Comparison of ENCODE assay signal across 8 mouse cellular contexts in the genomic region with DNA sequence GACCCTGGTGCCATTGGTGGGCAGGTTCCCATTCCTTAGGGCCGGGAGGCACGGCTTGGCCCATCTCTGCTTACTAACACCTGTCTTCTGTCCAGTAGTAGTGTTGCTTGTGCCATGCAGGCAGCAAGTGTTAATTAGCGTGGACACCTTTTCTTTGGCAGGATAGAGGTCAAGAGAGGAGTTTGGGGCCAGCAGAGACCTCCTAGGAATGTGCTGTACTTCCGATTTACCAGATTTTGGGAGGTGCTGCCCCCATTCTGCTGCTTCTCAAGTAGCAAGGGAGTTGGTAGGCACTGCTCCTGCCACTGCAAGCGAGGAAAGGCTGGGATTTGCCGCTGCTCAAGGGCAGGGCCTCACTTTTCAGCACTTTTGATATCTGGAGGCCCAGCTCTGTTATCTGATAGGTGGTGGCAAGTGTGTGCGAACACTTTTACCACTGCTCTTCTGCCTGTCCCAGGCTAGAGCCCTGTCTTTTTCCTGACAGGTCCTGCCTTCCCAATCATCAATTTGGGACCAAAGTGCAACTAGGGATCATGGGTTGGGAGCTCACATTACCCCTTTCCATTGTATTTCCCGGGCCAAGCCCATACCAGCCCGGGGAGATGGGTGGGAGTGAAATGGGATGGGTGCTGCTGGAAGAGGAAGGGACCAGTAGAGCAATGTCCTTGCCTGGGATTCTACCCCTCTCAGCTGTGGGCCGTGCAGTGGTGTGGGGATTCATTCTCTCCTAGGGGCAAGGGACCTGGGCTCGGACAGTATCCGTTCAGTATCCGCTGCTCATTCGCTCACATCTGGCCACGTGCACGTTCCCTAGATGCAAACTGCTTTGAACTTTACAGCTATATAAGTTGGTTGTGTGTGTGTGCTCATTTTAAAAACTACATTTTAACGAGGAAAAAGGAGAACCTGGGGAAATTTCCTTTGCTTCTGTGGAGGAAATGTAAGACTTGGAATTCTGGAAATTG. TPM values are rescaled to one million over a fixed set of nuclear protein-coding genes. Genes with fewer than 3 reads are reported as not detected.
DNase-seq lines count a peak whose midpoint lies in the region; ATAC-seq lines count a peak whose summit lies in the region.

No protein-coding gene starts in this region.

- H3K27ac ChIP-seq in forebrain, embryonic 13.5 days: peak overlapping the region; percentile 61
- H3K27ac ChIP-seq in limb, embryonic 15.5 days: peak overlapping the region; percentile 85
- H3K27ac ChIP-seq in stomach, embryonic 14.5 days (ENCODE audit: low read length): peak overlapping the region; percentile 76; the same call in 1 of the 2 replicates

- H3K9me3 ChIP-seq in megakaryocyte, embryonic 14.5 days: no peaks in the 10 kb centered on the region
- no peaks in the 10 kb centered on the region for H3K9me3 ChIP-seq in forebrain, embryonic 13.5 days (replicated peaks)
- no peaks in the 10 kb centered on the region for H3K9me3 ChIP-seq in limb, embryonic 15.5 days
- no peaks in the 10 kb centered on the region for H3K9me3 ChIP-seq in stomach, embryonic 14.5 days (ENCODE audit: control insufficient read depth, low read depth, low read length)

- H3K27me3 ChIP-seq in megakaryocyte, embryonic 14.5 days (replicated peaks): no peaks in the 10 kb centered on the region
- H3K27me3 ChIP-seq in forebrain, embryonic 13.5 days: no peaks in the 10 kb centered on the region
- H3K27me3 ChIP-seq in limb, embryonic 15.5 days: no peaks in the 10 kb centered on the region
- no peaks in the 10 kb centered on the region for H3K27me3 ChIP-seq in stomach, embryonic 14.5 days (ENCODE audit: control insufficient read depth, insufficient read depth, low read length)

- peak overlapping the region; percentile 99 for H3K4me3 ChIP-seq in megakaryocyte, embryonic 14.5 days (replicated peaks)
- H3K4me3 ChIP-seq in forebrain, embryonic 13.5 days: peak overlapping the region; percentile 74
- H3K4me3 ChIP-seq in limb, embryonic 15.5 days: peak overlapping the region; percentile 79
- H3K4me3 ChIP-seq in stomach, embryonic 14.5 days (ENCODE audit: low read depth, low read length): peak overlapping the region; percentile 80

- no peak for ATAC-seq in megakaryocyte, adult 5-6 weeks (ENCODE audit: poor library complexity, severe bottlenecking)
- no peak for ATAC-seq in forebrain, embryonic 13.5 days
- ATAC-seq in limb, embryonic 15.5 days (ENCODE audit: insufficient number of reproducible peaks, low FRiP score, low TSS enrichment, low read depth): no peak
- no peak for ATAC-seq in stomach, embryonic 14.5 days (ENCODE audit: insufficient number of reproducible peaks, insufficient read depth, low FRiP score, low read depth)

- H3K4me1 ChIP-seq in megakaryocyte, embryonic 14.5 days: peaks cover 83% of the 10 kb centered on the region
- peaks cover 24% of the 10 kb centered on the region for H3K4me1 ChIP-seq in forebrain, embryonic 13.5 days
- peaks cover 47% of the 10 kb centered on the region for H3K4me1 ChIP-seq in limb, embryonic 15.5 days
- H3K4me1 ChIP-seq in stomach, embryonic 14.5 days (ENCODE audit: control insufficient read depth, insufficient read depth, low read length): peaks cover 14% of the 10 kb centered on the region

- H3K36me3 ChIP-seq in megakaryocyte, embryonic 14.5 days (replicated peaks; ENCODE audit: low read length): peaks cover 79% of the 10 kb centered on the region
- H3K36me3 ChIP-seq in forebrain, embryonic 13.5 days (ENCODE audit: poor library complexity, severe bottlenecking): peaks cover 60% of the 10 kb centered on the region
- H3K36me3 ChIP-seq in limb, embryonic 15.5 days: peaks cover 61% of the 10 kb centered on the region
- H3K36me3 ChIP-seq in stomach, embryonic 14.5 days (ENCODE audit: control insufficient read depth, insufficient read depth, low read length): peaks cover 45% of the 10 kb centered on the region

- peak overlapping the region; percentile 79 for H3K9ac ChIP-seq in forebrain, embryonic 13.5 days
- H3K9ac ChIP-seq in limb, embryonic 15.5 days: 0 out of 2 replicates have a peak overlapping the region, but pooled peaks have one; percentile 35
- peak overlapping the region; percentile 4; the same call in 1 of the 2 replicates for H3K9ac ChIP-seq in stomach, embryonic 14.5 days (replicated peaks; ENCODE audit: low read depth, low read length)

- DNase-seq in urinary bladder, postnatal 10 days (ENCODE audit: low spot score): no peak
- DNase-seq in layer of hippocampus, adult 18-20 months (ENCODE audit: low spot score in 2 of 2): no peak
- no peak for DNase-seq in adrenal gland, postnatal 36 days

- H3K4me2 ChIP-seq in forebrain, embryonic 13.5 days: peak overlapping the region; percentile 93
- H3K4me2 ChIP-seq in limb, embryonic 15.5 days: peak overlapping the region; percentile 75
- peak overlapping the region; percentile 94 for H3K4me2 ChIP-seq in stomach, embryonic 14.5 days (replicated peaks; ENCODE audit: low read depth, low read length)

- WGBS in forebrain, embryonic 13.5 days: 48% methylated on average over 17 of the region's 17 CpGs
- WGBS in limb, embryonic 15.5 days: 45% methylated on average over 17 of the region's 17 CpGs
- 43% methylated on average over 17 of the region's 17 CpGs for WGBS in stomach, embryonic 14.5 days

RNA-seq across cellular contexts. Expression of a gene that starts 1.2 kb away (rescaled TPM):
- polyA plus RNA-seq in megakaryocyte, embryonic 14.5 days (2012; ENCODE audit: insufficient read depth, low replicate concordance): 2.6 and 30.7 TPM in 2 replicates
- 6.4 and 6.9 TPM in 2 replicates for total RNA-seq in megakaryocyte, adult 5-6 weeks (2015)
- 14.0 and 19.1 TPM in 2 replicates for total RNA-seq in megakaryocyte, adult 5-6 weeks (2017)
- 20.8 and 24.4 TPM in 2 replicates for polyA plus RNA-seq in forebrain, embryonic 13.5 days (2015; fragmentation: Nextera tagmentation; extraction: Ambion mirVana)
- polyA plus RNA-seq in limb, embryonic 15.5 days (2015; fragmentation: Nextera tagmentation; extraction: Ambion mirVana): 46.7 and 52.4 TPM in 2 replicates
- polyA plus RNA-seq in stomach, embryonic 14.5 days (2014; fragmentation: Nextera tagmentation; extraction: Ambion mirVana): 21.4 and 26.6 TPM in 2 replicates
- 10 to 100 TPM; 15.5 to 17.2 TPM for total RNA-seq in layer of hippocampus, adult 18-20 months (2021)
- 10 to 100 TPM; 27.0 to 28.5 TPM for total RNA-seq in adrenal gland, postnatal 36 days (2021)

RNA-seq across cellular contexts. Expression of a gene that starts 5.1 kb away (rescaled TPM):
- 0.65 and 1.0 TPM in 2 replicates for polyA plus RNA-seq in megakaryocyte, embryonic 14.5 days (2012; ENCODE audit: insufficient read depth, low replicate concordance)
- 1.2 and 1.5 TPM in 2 replicates for total RNA-seq in megakaryocyte, adult 5-6 weeks (2015)
- 2.0 and 2.6 TPM in 2 replicates for total RNA-seq in megakaryocyte, adult 5-6 weeks (2017)
- 2.1 and 3.0 TPM in 2 replicates for polyA plus RNA-seq in forebrain, embryonic 13.5 days (2015; fragmentation: Nextera tagmentation; extraction: Ambion mirVana)
- polyA plus RNA-seq in limb, embryonic 15.5 days (2015; fragmentation: Nextera tagmentation; extraction: Ambion mirVana): 4.4 and 4.7 TPM in 2 replicates
- polyA plus RNA-seq in stomach, embryonic 14.5 days (2014; fragmentation: Nextera tagmentation; extraction: Ambion mirVana): 3.1 TPM in 2 replicates
- total RNA-seq in layer of hippocampus, adult 18-20 months (2021): 1 to 10 TPM; 2.3 to 2.5 TPM
- total RNA-seq in adrenal gland, postnatal 36 days (2021): 1 to 10 TPM; 4.5 to 4.7 TPM

RNA-seq across cellular contexts. Expression of a gene that starts 32.4 kb away (rescaled TPM):
- 0.17 TPM in 1 of 2 replicates, not detected in the other for polyA plus RNA-seq in megakaryocyte, embryonic 14.5 days (2012; ENCODE audit: insufficient read depth, low replicate concordance)
- total RNA-seq in megakaryocyte, adult 5-6 weeks (2015): 0.69 TPM in 1 of 2 replicates, not detected in the other
- not detected in 2 replicates for total RNA-seq in megakaryocyte, adult 5-6 weeks (2017)
- polyA plus RNA-seq in forebrain, embryonic 13.5 days (2015; fragmentation: Nextera tagmentation; extraction: Ambion mirVana): not detected in 2 replicates
- 2.2 and 3.5 TPM in 2 replicates for polyA plus RNA-seq in limb, embryonic 15.5 days (2015; fragmentation: Nextera tagmentation; extraction: Ambion mirVana)
- polyA plus RNA-seq in stomach, embryonic 14.5 days (2014; fragmentation: Nextera tagmentation; extraction: Ambion mirVana): 3.7 and 4.4 TPM in 2 replicates
- total RNA-seq in layer of hippocampus, adult 18-20 months (2021): not detected
- under 1 TPM; 0.17 to 0.49 TPM for total RNA-seq in adrenal gland, postnatal 36 days (2021)

RNA-seq across cellular contexts. Expression of a gene that starts 35.3 kb away (rescaled TPM):
- polyA plus RNA-seq in megakaryocyte, embryonic 14.5 days (2012; ENCODE audit: insufficient read depth, low replicate concordance): 51.9 and 73.7 TPM in 2 replicates
- total RNA-seq in megakaryocyte, adult 5-6 weeks (2015): 27.8 and 30.7 TPM in 2 replicates
- 20.9 and 21.1 TPM in 2 replicates for total RNA-seq in megakaryocyte, adult 5-6 weeks (2017)
- 32.6 and 39.5 TPM in 2 replicates for polyA plus RNA-seq in forebrain, embryonic 13.5 days (2015; fragmentation: Nextera tagmentation; extraction: Ambion mirVana)
- polyA plus RNA-seq in limb, embryonic 15.5 days (2015; fragmentation: Nextera tagmentation; extraction: Ambion mirVana): 25.5 and 30.4 TPM in 2 replicates
- polyA plus RNA-seq in stomach, embryonic 14.5 days (2014; fragmentation: Nextera tagmentation; extraction: Ambion mirVana): 31.1 and 33.5 TPM in 2 replicates
- 100 to 1,000 TPM in 1 of 2 experiments, 10 to 100 TPM in 1; 87.8 to 104 TPM for total RNA-seq in layer of hippocampus, adult 18-20 months (2021)
- total RNA-seq in adrenal gland, postnatal 36 days (2021): 10 to 100 TPM; 54.3 to 57.1 TPM

RNA-seq across cellular contexts. Expression of a gene that starts 45.6 kb away (rescaled TPM):
- polyA plus RNA-seq in megakaryocyte, embryonic 14.5 days (2012; ENCODE audit: insufficient read depth, low replicate concordance): 26.3 and 26.7 TPM in 2 replicates
- 20.1 and 24.6 TPM in 2 replicates for total RNA-seq in megakaryocyte, adult 5-6 weeks (2015)
- 35.2 and 109 TPM in 2 replicates for total RNA-seq in megakaryocyte, adult 5-6 weeks (2017)
- polyA plus RNA-seq in forebrain, embryonic 13.5 days (2015; fragmentation: Nextera tagmentation; extraction: Ambion mirVana): 73.6 and 83.9 TPM in 2 replicates
- polyA plus RNA-seq in limb, embryonic 15.5 days (2015; fragmentation: Nextera tagmentation; extraction: Ambion mirVana): 56.0 and 64.3 TPM in 2 replicates
- polyA plus RNA-seq in stomach, embryonic 14.5 days (2014; fragmentation: Nextera tagmentation; extraction: Ambion mirVana): 29.1 and 29.2 TPM in 2 replicates
- total RNA-seq in layer of hippocampus, adult 18-20 months (2021): 100 to 1,000 TPM; 241 to 243 TPM
- 100 to 1,000 TPM; 124 to 129 TPM for total RNA-seq in adrenal gland, postnatal 36 days (2021)

Comparison
In these comparisons a context has a peak if more than half of its experiments do, and no peak if none do; other contexts are left out.
1. H3K9ac ChIP-seq: peak in every context shown above with its lines; median percentile 79 in forebrain, embryonic 13.5 days; 35 in limb, embryonic 15.5 days; 4 in stomach, embryonic 14.5 days.